Mouse (Mus musculus): Measurements from ENCODE around the gene Ddx23. TPM values are rescaled to one million over a fixed set of nuclear protein-coding genes. Genes with fewer than 3 reads are reported as not detected.

Gene Ddx23
- polyA plus RNA-seq, 1 experiment from 2014 or later, result 16.5 TPM

GRCm38 (mm10) chr15:98606739-98607138 is 56.0 kb downstream of the Ddx23 start:
- WGBS, result 24% methylated on average over 9 of the region's 9 CpGs
- Histone ChIP-seq H3K4me3 (peak overlapping the region; percentile 94), H3K27ac (replicated peaks) (peak overlapping the region; percentile 99), H3K27me3 (replicated peaks) (no peaks in the 10 kb centered on the region), H3K4me2 (peak overlapping the region; percentile 87), H3K36me3 (peaks cover 27% of the 10 kb centered on the region), H3K9ac (peak overlapping the region; percentile 96), H3K9me3 (no peaks in the 10 kb centered on the region), H3K4me1 (peaks cover 73% of the 10 kb centered on the region)
- no peak for ATAC-seq (ENCODE audit: extremely low read depth, insufficient number of reproducible peaks, low FRiP score, low TSS enrichment)

- H3K27me3 ChIP-seq (replicated peaks), result no peaks in the 10 kb centered on the region
- peak overlapping the region; percentile 96 for H3K9ac ChIP-seq
- no peak for ATAC-seq (ENCODE audit: extremely low read depth, insufficient number of reproducible peaks, low FRiP score, low TSS enrichment)
- H3K36me3 ChIP-seq, result peaks cover 34% of the 10 kb centered on the region
- no peaks in the 10 kb centered on the region for H3K9me3 ChIP-seq
- H3K27ac ChIP-seq (replicated peaks), result peak overlapping the region; percentile 99
- WGBS, result 14% methylated on average over 12 of the region's 12 CpGs
- peak overlapping the region; percentile 94 for H3K4me3 ChIP-seq
- peak overlapping the region; percentile 87 for H3K4me2 ChIP-seq
- peaks cover 79% of the 10 kb centered on the region for H3K4me1 ChIP-seq
Observed at GRCm38 (mm10) chr15:98606051-98606536, 56.6 kb downstream of the Ddx23 start.

- ATAC-seq (ENCODE audit: extremely low read depth, insufficient number of reproducible peaks, low FRiP score, low TSS enrichment), result no peak
- Histone ChIP-seq H3K36me3 (peaks cover 54% of the 10 kb centered on the region), H3K9ac (peak overlapping the region; percentile 82), H3K4me2 (peak overlapping the region; percentile 87), H3K4me3 (peak overlapping the region; percentile 94), H3K27me3 (replicated peaks) (no peaks in the 10 kb centered on the region), H3K4me1 (peaks cover 89% of the 10 kb centered on the region), H3K9me3 (no peaks in the 10 kb centered on the region), H3K27ac (replicated peaks) (peak overlapping the region; percentile 99)
- WGBS, result 79% methylated on average over 24 of the region's 24 CpGs
Observed at GRCm38 (mm10) chr15:98604041-98604575, 58.6 kb downstream of the Ddx23 start.

- H3K36me3 ChIP-seq, result peaks cover 65% of the 10 kb centered on the region
- peak overlapping the region; percentile 54 for H3K4me3 ChIP-seq
- H3K27ac ChIP-seq (replicated peaks), result peak overlapping the region; percentile 99
- peak overlapping the region; percentile 82 for H3K9ac ChIP-seq
- H3K9me3 ChIP-seq, result no peaks in the 10 kb centered on the region
- 11% methylated on average over 4 of the region's 4 CpGs for WGBS
- H3K4me1 ChIP-seq, result peaks cover 86% of the 10 kb centered on the region
- peak overlapping the region; percentile 87 for H3K4me2 ChIP-seq
- 0 out of 2 replicates have a peak, but pooled peaks have one; percentile 1 for ATAC-seq (ENCODE audit: extremely low read depth, insufficient number of reproducible peaks, low FRiP score, low TSS enrichment)
- H3K27me3 ChIP-seq (replicated peaks), result no peaks in the 10 kb centered on the region
Observed at GRCm38 (mm10) chr15:98602921-98603458, 59.7 kb downstream of the Ddx23 start.

GRCm38 (mm10) chr15:98602191-98602881 is 60.4 kb downstream of the Ddx23 start:
- peak; percentile 38; the same call in 1 of the 2 replicates for ATAC-seq (ENCODE audit: extremely low read depth, insufficient number of reproducible peaks, low FRiP score, low TSS enrichment)
- Histone ChIP-seq H3K4me1 (peaks cover 79% of the 10 kb centered on the region), H3K36me3 (peaks cover 71% of the 10 kb centered on the region), H3K9me3 (no peaks in the 10 kb centered on the region), H3K9ac (peak overlapping the region; percentile 82), H3K4me2 (peak overlapping the region; percentile 87), H3K4me3 (peak overlapping the region; percentile 54), H3K27ac (replicated peaks) (peak overlapping the region; percentile 99), H3K27me3 (replicated peaks) (no peaks in the 10 kb centered on the region)
- 10% methylated on average over 13 of the region's 13 CpGs for WGBS

GRCm38 (mm10) chr15:98601832-98602190 is 60.9 kb downstream of the Ddx23 start:
- 20% methylated on average over 7 of the region's 7 CpGs for WGBS
- peak overlapping the region; percentile 87 for H3K4me2 ChIP-seq
- peak overlapping the region; percentile 99 for H3K27ac ChIP-seq (replicated peaks)
- H3K36me3 ChIP-seq, result peaks cover 76% of the 10 kb centered on the region
- no peaks in the 10 kb centered on the region for H3K9me3 ChIP-seq
- H3K9ac ChIP-seq, result peak overlapping the region; percentile 82
- H3K27me3 ChIP-seq (replicated peaks), result no peaks in the 10 kb centered on the region
- H3K4me1 ChIP-seq, result peaks cover 74% of the 10 kb centered on the region
- peak; percentile 6; the same call in 1 of the 2 replicates for ATAC-seq (ENCODE audit: extremely low read depth, insufficient number of reproducible peaks, low FRiP score, low TSS enrichment)
- peak overlapping the region; percentile 54 for H3K4me3 ChIP-seq

GRCm38 (mm10) chr15:98600036-98600709 is 62.5 kb downstream of the Ddx23 start:
- no peak for ATAC-seq (ENCODE audit: extremely low read depth, insufficient number of reproducible peaks, low FRiP score, low TSS enrichment)
- no peaks in the 10 kb centered on the region for H3K9me3 ChIP-seq
- H3K27ac ChIP-seq (replicated peaks), result no peak overlapping the region
- H3K4me1 ChIP-seq, result peaks cover 58% of the 10 kb centered on the region
- H3K36me3 ChIP-seq, result peaks cover 92% of the 10 kb centered on the region
- peak overlapping the region; percentile 82 for H3K9ac ChIP-seq
- H3K4me2 ChIP-seq, result no peak overlapping the region
- no peak overlapping the region for H3K4me3 ChIP-seq
- H3K27me3 ChIP-seq (replicated peaks), result no peaks in the 10 kb centered on the region
- WGBS, result 67% methylated on average over 12 of the region's 12 CpGs

- H3K9ac ChIP-seq, result 0 out of 2 replicates have a peak overlapping the region, but pooled peaks have one; percentile 5
- no peak overlapping the region for H3K27ac ChIP-seq (replicated peaks)
- H3K27me3 ChIP-seq (replicated peaks), result no peaks in the 10 kb centered on the region
- peaks cover 22% of the 10 kb centered on the region for H3K4me1 ChIP-seq
- no peak for ATAC-seq (ENCODE audit: extremely low read depth, insufficient number of reproducible peaks, low FRiP score, low TSS enrichment)
- H3K4me3 ChIP-seq, result no peak overlapping the region
- H3K9me3 ChIP-seq, result no peaks in the 10 kb centered on the region
- H3K4me2 ChIP-seq, result no peak overlapping the region
- WGBS, result 91% methylated on average over 14 of the region's 14 CpGs
- peaks cover 100% of the 10 kb centered on the region for H3K36me3 ChIP-seq
Observed at GRCm38 (mm10) chr15:98596609-98597008, 66.1 kb downstream of the Ddx23 start.

Other genes with a start within 250 kb of the Ddx23 start
- not detected in 2 replicates for gene Olfr282, start 231.7 kb downstream of the Ddx23 start, polyA plus RNA-seq (2015; fragmentation: Nextera tagmentation; extraction: Ambion mirVana)
- not detected in 2 replicates for gene Olfr281, start 210.3 kb downstream of the Ddx23 start, polyA plus RNA-seq (2015; fragmentation: Nextera tagmentation; extraction: Ambion mirVana)
- not detected in 2 replicates for gene OR5BS1P, start 193.0 kb downstream of the Ddx23 start, polyA plus RNA-seq (2015; fragmentation: Nextera tagmentation; extraction: Ambion mirVana)
- not detected in 2 replicates for gene Lalba, start 180.2 kb downstream of the Ddx23 start, polyA plus RNA-seq (2015; fragmentation: Nextera tagmentation; extraction: Ambion mirVana)
- gene Olfr279, start 170.5 kb downstream of the Ddx23 start, polyA plus RNA-seq (2015; fragmentation: Nextera tagmentation; extraction: Ambion mirVana), result not detected in 2 replicates
- gene Kansl2, start 128.6 kb downstream of the Ddx23 start, polyA plus RNA-seq (2015; fragmentation: Nextera tagmentation; extraction: Ambion mirVana), result 80.4 and 81.1 TPM in 2 replicates
- gene Ccnt1, start 92.0 kb downstream of the Ddx23 start, polyA plus RNA-seq (2015; fragmentation: Nextera tagmentation; extraction: Ambion mirVana), result 35.2 and 35.8 TPM in 2 replicates
- gene 4930415O20Rik, start 91.9 kb downstream of the Ddx23 start, polyA plus RNA-seq (2015; fragmentation: Nextera tagmentation; extraction: Ambion mirVana), result 0.29 and 0.48 TPM in 2 replicates
- 29.0 and 32.4 TPM in 2 replicates for gene Adcy6, start 52.8 kb downstream of the Ddx23 start, polyA plus RNA-seq (2015; fragmentation: Nextera tagmentation; extraction: Ambion mirVana)
- gene Cacnb3, start 32.1 kb downstream of the Ddx23 start, polyA plus RNA-seq (2015; fragmentation: Nextera tagmentation; extraction: Ambion mirVana), result 9.5 and 10.8 TPM in 2 replicates
- 1.3 TPM in 2 replicates for gene Rnd1, start 14.6 kb upstream of the Ddx23 start, polyA plus RNA-seq (2015; fragmentation: Nextera tagmentation; extraction: Ambion mirVana)
- gene Ccdc65, start 45.3 kb upstream of the Ddx23 start, polyA plus RNA-seq (2015; fragmentation: Nextera tagmentation; extraction: Ambion mirVana), result 0.32 and 0.39 TPM in 2 replicates
- 19.8 and 24.5 TPM in 2 replicates for gene Fkbp11, start 65.3 kb upstream of the Ddx23 start, polyA plus RNA-seq (2015; fragmentation: Nextera tagmentation; extraction: Ambion mirVana)
- 31.2 and 32.5 TPM in 2 replicates for gene Arf3, start 100.3 kb upstream of the Ddx23 start, polyA plus RNA-seq (2015; fragmentation: Nextera tagmentation; extraction: Ambion mirVana)
- gene Wnt10b, start 115.3 kb upstream of the Ddx23 start, polyA plus RNA-seq (2015; fragmentation: Nextera tagmentation; extraction: Ambion mirVana), result 0.07 TPM in 1 of 2 replicates, not detected in the other
- gene Wnt1, start 127.0 kb upstream of the Ddx23 start, polyA plus RNA-seq (2015; fragmentation: Nextera tagmentation; extraction: Ambion mirVana), result not detected in 2 replicates
- 0.09 and 0.16 TPM in 2 replicates for gene Ddn, start 146.6 kb upstream of the Ddx23 start, polyA plus RNA-seq (2015; fragmentation: Nextera tagmentation; extraction: Ambion mirVana)
- 88.3 and 95.1 TPM in 2 replicates for gene Prkag1, start 168.6 kb upstream of the Ddx23 start, polyA plus RNA-seq (2015; fragmentation: Nextera tagmentation; extraction: Ambion mirVana)
- 8.1 and 8.9 TPM in 2 replicates for gene Kmt2d, start 208.3 kb upstream of the Ddx23 start, polyA plus RNA-seq (2015; fragmentation: Nextera tagmentation; extraction: Ambion mirVana)
- 6.2 and 6.6 TPM in 2 replicates for gene Rhebl1, start 231.6 kb upstream of the Ddx23 start, polyA plus RNA-seq (2015; fragmentation: Nextera tagmentation; extraction: Ambion mirVana)
- 2.1 and 2.3 TPM in 2 replicates for gene Dhh, start 235.6 kb upstream of the Ddx23 start, polyA plus RNA-seq (2015; fragmentation: Nextera tagmentation; extraction: Ambion mirVana)